Mouse (Mus musculus) gastrocnemius, postnatal 25 days (tissue): ENCODE results near the gene Fbxl17. TPM values are rescaled to one million over a fixed set of nuclear protein-coding genes. Genes with fewer than 3 reads are reported as not detected.

ENCODE experiments used
- DNase-seq: peaks from one replicate; pipeline ENCODE4 v3.0.0; 2022
- total RNA-seq, 2 experiments: library from RNA; stranded (reverse); gene quantifications; 1 replicate in 1 of 2; 2 replicates in 1 of 2; pipeline ENCODE4 v1.2.3; 2021

The Fbxl17 gene
- total RNA-seq, 2 experiments from 2014 or later = 34.9 to 37.8 TPM

- DNase-seq = no peak
Observed at GRCm38 (mm10) chr17:63165847-63166246, 334.0 kb downstream of the Fbxl17 start.

- no peak for DNase-seq
Observed at GRCm38 (mm10) chr17:63164289-63164688, 335.5 kb downstream of the Fbxl17 start.

GRCm38 (mm10) chr17:63161953-63162352, 337.9 kb downstream of the Fbxl17 start:
- DNase-seq = no peak

- no peak for DNase-seq
Observed at GRCm38 (mm10) chr17:63159196-63159595, 340.6 kb downstream of the Fbxl17 start.

- DNase-seq = no peak
Observed at GRCm38 (mm10) chr17:63158436-63158835, 341.4 kb downstream of the Fbxl17 start.

GRCm38 (mm10) chr17:63157906-63158305, 341.9 kb downstream of the Fbxl17 start:
- no peak for DNase-seq

GRCm38 (mm10) chr17:63157019-63157418, 342.8 kb downstream of the Fbxl17 start:
- no peak for DNase-seq

GRCm38 (mm10) chr17:63146514-63146913, 353.3 kb downstream of the Fbxl17 start:
- DNase-seq = no peak

- no peak for DNase-seq
Observed at GRCm38 (mm10) chr17:63145751-63146491, 353.9 kb downstream of the Fbxl17 start.

GRCm38 (mm10) chr17:63145311-63145741, 354.5 kb downstream of the Fbxl17 start:
- no peak for DNase-seq

GRCm38 (mm10) chr17:63143825-63144224, 356.0 kb downstream of the Fbxl17 start:
- DNase-seq = no peak

GRCm38 (mm10) chr17:63134805-63135204, 365.0 kb downstream of the Fbxl17 start:
- DNase-seq = no peak

GRCm38 (mm10) chr17:63122427-63122826, 377.4 kb downstream of the Fbxl17 start:
- no peak for DNase-seq

GRCm38 (mm10) chr17:63119701-63120100, 380.1 kb downstream of the Fbxl17 start:
- peak; percentile 26 for DNase-seq

- DNase-seq = no peak
Observed at GRCm38 (mm10) chr17:63119077-63119476, 380.7 kb downstream of the Fbxl17 start.

GRCm38 (mm10) chr17:63117130-63117529, 382.7 kb downstream of the Fbxl17 start:
- no peak for DNase-seq

GRCm38 (mm10) chr17:63114399-63115085, 385.3 kb downstream of the Fbxl17 start:
- DNase-seq = no peak

GRCm38 (mm10) chr17:63112826-63113225, 387.0 kb downstream of the Fbxl17 start:
- no peak for DNase-seq

- no peak for DNase-seq
Observed at GRCm38 (mm10) chr17:63110994-63111393, 388.8 kb downstream of the Fbxl17 start.

- no peak for DNase-seq
Observed at GRCm38 (mm10) chr17:63110211-63110755, 389.5 kb downstream of the Fbxl17 start.

- DNase-seq = no peak
Observed at GRCm38 (mm10) chr17:63108035-63108434, 391.8 kb downstream of the Fbxl17 start.

GRCm38 (mm10) chr17:63107515-63107914, 392.3 kb downstream of the Fbxl17 start:
- DNase-seq = no peak

GRCm38 (mm10) chr17:63095553-63095952, 404.3 kb downstream of the Fbxl17 start:
- DNase-seq = no peak
